Mouse (Mus musculus): Measurements from ENCODE around the gene Pepd.
A peak's percentile ranks its signal among the peaks of the same experiment; 100 is the strongest.
"Not testable (repeated sequence)": the region's sequence is repeated elsewhere in the genome, so short reads cannot be mapped to it uniquely, and the experiment has no call there.

Pepd gene

DNA sequence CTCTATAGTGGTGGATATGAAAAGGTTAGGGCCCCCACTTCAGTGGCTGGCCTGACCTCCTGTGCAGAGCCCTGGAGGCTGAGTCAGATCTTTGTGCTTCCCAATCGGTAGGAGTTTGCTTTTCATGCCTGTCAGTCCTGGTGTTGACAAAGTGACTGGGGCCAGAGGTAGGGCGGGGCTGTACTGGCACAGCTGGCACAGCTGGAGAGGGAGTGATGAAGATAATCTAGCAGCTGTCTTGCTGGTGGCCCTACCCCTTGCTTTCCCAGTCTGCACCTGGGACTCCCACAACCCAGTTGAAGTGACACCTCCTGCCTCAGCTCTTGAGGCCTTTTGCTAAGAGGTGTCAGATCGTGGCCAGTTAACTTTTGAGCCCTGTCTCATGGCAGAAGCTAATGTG lies 21.0 kb downstream of the Pepd start:
- no peak for DNase-seq

DNA sequence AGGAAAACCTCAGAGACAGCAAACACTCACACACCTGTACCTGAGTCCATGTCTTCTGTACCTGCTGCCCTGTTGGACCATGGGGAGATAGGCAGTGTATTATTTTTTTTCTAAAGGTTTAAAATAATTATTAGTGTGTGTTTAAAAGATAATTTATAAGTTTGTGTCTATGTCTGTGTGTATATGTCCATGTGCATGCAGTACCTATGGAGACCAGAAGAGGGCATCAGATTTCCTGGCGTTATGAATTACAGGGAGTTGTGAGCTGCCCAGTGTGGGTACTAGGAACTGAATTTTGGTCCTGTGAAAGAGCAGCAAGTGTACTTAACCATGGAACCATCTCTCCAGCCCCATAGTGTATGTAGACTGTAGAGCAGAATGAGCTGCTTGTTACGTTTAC lies 24.2 kb downstream of the Pepd start:
- no peak for DNase-seq

DNA sequence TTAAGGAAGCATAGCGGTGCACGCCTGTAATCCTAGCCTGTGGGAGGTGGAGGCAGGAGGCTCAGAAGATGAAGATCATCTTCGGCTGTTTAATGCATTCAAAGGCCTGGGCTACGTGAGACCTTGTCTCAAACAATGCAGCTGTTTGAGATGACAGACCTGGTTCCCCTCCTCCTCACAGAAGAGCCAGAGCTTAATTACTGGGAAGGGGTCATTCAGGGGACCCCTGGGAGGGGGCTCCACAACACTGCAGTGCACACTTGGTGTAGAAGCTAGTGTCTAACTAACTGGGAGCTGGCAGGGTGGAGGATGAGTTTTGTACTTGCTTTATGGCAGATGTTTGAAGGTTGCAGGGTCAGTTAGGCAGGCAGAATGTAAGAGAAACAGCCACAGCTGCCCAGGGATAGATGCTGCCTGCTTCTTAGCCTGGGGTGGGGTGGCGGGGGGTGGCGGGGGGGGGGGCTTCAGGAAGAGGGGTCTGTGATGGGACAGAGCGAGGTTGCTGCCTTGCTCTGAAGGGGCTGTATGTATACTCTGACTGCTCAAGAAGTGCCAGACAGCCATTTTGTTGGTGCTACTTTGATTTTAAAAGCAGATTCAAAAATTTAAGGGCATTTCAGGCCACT lies 26.6 kb downstream of the Pepd start:
- DNase-seq: no peak

GRCm38 (mm10) chr7:34939262-34939951 lies 27.2 kb downstream of the Pepd start:
- peak; percentile 37 to 43 for DNase-seq

GRCm38 (mm10) chr7:34939952-34940312 lies 27.8 kb downstream of the Pepd start:
- no peak for DNase-seq

DNA sequence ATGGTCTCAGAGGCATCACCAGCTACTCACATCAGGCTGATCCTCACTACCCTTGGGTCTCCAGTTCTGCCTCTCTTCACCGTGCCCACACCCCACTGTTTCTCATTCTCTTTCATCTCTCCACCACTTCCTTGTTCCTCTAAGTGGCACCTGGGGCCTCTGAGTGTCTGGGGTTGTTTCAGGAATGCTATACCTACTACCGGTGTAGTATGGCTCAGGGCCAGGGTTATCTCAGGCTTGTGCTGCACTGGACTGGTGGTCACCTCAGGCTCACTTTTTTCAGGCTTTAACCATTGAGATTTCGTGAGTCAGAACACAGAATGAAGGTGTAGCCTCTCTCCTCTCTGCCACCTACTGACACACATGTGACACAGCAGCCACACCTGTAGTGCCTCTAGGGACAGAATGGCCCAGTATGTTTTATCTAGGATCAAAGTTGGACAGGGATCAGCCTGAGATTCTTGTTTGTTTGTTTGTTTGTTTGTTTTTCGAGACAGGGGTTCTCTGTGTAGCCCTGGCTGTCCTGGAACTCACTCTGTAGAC lies 31.5 kb downstream of the Pepd start:
- DNase-seq: no peak

DNA sequence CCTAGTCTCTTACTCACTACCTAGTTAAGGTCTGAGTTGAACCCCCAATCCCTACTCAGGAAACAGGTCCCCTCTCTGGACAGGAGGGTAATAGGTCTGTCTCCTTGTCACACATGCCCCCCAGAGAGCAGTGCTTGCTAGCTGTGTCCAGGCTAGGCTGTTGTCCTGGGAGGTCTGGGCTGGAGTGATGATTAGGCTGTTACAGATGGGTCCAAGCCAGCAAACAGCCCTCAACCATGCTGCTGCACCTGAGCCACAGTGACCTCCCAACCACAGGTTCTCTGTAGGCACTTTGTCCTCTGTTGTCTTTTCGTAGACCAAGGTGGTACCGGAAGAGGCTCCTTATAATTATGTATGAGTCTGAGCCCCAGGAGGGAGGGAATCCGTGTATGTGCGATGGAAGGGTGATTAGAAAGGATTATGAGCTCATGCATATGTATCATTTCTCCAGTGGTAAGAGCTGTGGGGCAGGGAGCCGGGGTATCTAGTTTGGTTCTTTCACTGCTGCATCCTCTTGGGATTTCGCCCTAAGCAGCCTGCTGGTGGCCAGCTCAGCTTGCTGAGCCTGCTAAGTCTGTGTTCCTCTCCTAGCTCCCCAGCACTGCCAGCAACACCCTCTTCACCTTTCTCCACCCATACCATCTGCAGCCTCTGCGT lies 34.2 kb downstream of the Pepd start:
- DNase-seq: no peak

GRCm38 (mm10) chr7:34954548-34954947 lies 42.4 kb downstream of the Pepd start:
- DNase-seq: no peak

DNA sequence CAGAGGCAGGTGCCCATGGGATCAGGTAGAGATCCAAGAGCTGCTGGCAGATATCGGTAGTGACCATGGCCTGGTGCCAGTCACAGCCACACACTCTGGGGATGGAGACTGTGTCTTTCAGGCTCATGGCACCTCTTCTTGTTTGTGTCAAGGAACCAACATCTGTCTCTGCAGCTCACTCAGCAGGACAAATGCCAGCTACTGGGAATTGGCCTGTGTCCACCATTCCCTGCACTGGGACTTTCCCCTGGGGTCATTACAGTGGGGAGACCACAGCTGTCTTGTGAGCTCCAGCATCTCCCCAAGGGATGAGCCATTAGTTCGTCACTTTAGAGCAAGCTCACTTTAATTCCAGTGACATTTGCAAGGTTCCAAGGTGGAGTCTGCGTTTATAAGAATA lies 43.1 kb downstream of the Pepd start:
- peak in 1 of 2 experiments; percentile 14 for DNase-seq

- DNase-seq: no peak
Observed at GRCm38 (mm10) chr7:34957138-34957537, 45.0 kb downstream of the Pepd start.

DNA sequence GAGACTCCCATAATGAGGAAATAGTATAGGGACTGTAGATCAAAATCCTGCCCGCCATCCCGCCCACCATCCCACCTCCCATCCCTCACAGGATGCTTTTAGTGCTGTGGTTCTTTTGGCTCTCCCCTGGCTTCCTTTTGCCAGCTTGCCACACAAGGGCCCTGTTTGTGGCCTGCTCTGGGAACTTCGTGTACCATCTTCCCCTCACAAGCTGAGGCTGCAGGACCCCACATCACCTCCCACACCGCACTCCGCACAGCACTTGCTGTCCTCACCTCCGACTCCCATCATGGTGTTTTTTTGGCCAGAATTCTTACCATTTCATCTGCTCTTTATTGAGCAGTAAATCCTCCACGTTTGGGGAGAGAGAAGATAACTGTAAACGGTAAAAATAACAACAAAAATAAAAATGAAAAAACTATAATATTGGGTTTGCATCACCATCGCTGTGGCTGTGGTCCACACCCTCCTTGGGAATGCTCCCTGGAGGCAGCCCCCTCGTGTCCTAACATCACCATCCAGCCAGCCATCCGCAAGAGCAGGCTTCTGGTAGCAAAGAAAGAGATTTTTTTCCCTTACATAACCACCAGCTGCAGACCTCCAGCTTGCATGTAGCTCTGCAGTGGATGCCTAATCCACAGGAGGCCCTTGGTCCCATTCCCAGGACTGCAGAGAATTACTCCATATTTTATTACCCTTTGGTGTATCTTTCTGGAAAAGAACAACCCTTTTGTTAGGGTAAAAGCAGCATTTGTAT lies 51.9 kb downstream of the Pepd start:
- peak in 1 of 2 experiments; percentile 15 for DNase-seq

- no peak for DNase-seq
Observed at GRCm38 (mm10) chr7:34967362-34967761, 55.2 kb downstream of the Pepd start.

- DNase-seq: no peak
Observed at GRCm38 (mm10) chr7:34968749-34969433, 56.7 kb downstream of the Pepd start.

GRCm38 (mm10) chr7:34971826-34972225 lies 59.6 kb downstream of the Pepd start:
- DNase-seq: no peak

DNA sequence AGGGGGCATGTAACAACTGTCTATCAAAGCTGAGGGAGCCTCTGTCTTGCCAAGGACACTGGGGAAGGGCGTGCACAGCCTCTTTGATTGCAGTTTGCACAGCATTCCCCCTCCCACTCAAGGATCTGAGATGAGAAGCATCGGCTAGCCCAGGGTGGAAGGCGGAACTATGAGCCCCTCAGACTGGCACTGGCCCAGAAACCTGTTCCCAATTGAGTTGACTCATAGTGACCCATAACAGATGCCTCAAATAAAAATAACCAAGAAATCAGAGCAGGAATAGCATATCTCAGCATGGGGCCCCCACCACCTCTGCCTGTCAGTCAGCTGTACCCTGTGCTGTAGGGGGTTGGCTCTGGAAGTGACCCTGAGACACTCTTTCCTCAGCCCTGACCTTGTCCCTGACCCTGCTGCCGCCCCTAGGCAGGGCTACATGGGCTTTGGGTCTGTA lies 60.8 kb downstream of the Pepd start:
- peak; percentile 44 to 46 for DNase-seq

- no peak for DNase-seq
Observed at GRCm38 (mm10) chr7:34973877-34974276, 61.7 kb downstream of the Pepd start.

- no peak for DNase-seq
Observed at GRCm38 (mm10) chr7:34975913-34976312, 63.7 kb downstream of the Pepd start.

GRCm38 (mm10) chr7:34977403-34977802 lies 65.2 kb downstream of the Pepd start:
- no peak for DNase-seq

GRCm38 (mm10) chr7:34981803-34982202 lies 69.6 kb downstream of the Pepd start:
- DNase-seq: no peak

GRCm38 (mm10) chr7:34982372-34982771 lies 70.2 kb downstream of the Pepd start:
- not testable (repeated sequence) for DNase-seq

DNA sequence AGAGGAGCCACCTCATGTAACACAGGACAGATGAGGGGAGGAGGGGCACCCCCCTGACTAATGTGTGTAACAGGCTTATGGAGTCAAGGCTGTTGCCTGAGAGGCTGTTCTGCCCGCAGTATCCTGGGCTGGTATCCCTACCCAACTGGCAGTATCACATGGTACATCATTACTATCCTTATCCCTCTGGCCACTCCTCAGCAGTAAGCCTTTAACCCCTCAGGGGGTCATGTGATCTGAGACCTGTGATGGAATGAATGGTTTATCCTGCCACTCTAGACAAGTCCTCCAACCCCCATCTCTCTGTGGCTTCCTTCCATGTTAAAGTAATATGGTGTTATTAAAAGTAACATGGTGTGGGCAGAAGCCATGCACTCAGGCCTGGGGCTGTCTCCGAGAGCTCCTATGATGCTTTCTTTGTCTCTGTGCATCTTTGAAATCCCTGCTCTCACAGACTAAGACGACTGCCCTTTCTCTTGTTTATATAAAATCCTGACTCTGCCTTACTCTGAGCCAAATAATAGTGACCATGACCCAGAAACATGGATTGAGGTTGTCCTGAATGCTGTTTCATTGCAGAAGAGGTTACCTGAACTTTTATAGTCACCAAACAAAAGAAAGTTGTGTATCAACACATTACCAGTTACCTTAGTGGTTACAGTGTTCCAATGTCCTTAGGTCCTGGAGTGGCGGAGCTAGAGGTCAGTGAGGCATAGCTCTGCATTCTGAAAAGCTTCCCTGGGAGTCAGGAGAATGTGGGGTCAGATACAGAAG lies 71.7 kb downstream of the Pepd start:
- no peak for DNase-seq

Data from cerebellum, postnatal 10 days (tissue).